Mouse (Mus musculus): ENCODE results near the gene Dock6. TPM values are rescaled to one million over a fixed set of nuclear protein-coding genes. Genes with fewer than 3 reads are reported as not detected.
"Not testable (repeated sequence)": the region's sequence is repeated elsewhere in the genome, so short reads cannot be mapped to it uniquely, and the experiment has no call there.

Gene Dock6
- total RNA-seq, 2 experiments from 2014 or later: 74.7 to 79.1 TPM

- no peak for DNase-seq (ENCODE audit: low spot score in 2 of 2)
Measured at GRCm38 (mm10) chr9:21784517-21785307, 67.7 kb downstream of the Dock6 start.

- no peak for DNase-seq (ENCODE audit: low spot score in 2 of 2)
Measured at GRCm38 (mm10) chr9:21781657-21782468, 70.6 kb downstream of the Dock6 start.

- no peak for DNase-seq (ENCODE audit: low spot score in 2 of 2)
Measured at GRCm38 (mm10) chr9:21777726-21778125, 74.7 kb downstream of the Dock6 start.

- DNase-seq (ENCODE audit: low spot score in 2 of 2): no peak
Measured at GRCm38 (mm10) chr9:21774353-21774752, 78.1 kb downstream of the Dock6 start.

- DNase-seq (ENCODE audit: low spot score in 2 of 2): not testable (repeated sequence)
Measured at GRCm38 (mm10) chr9:21773396-21773795, 79.0 kb downstream of the Dock6 start.

GRCm38 (mm10) chr9:21769558-21770183 lies 82.8 kb downstream of the Dock6 start:
- no peak for DNase-seq (ENCODE audit: low spot score in 2 of 2)

- DNase-seq (ENCODE audit: low spot score in 2 of 2): no peak
Measured at GRCm38 (mm10) chr9:21768511-21769411, 83.7 kb downstream of the Dock6 start.

- no peak for DNase-seq (ENCODE audit: low spot score in 2 of 2)
Measured at GRCm38 (mm10) chr9:21767896-21768295, 84.5 kb downstream of the Dock6 start.

- no peak for DNase-seq (ENCODE audit: low spot score in 2 of 2)
Measured at GRCm38 (mm10) chr9:21764084-21764999, 88.1 kb downstream of the Dock6 start.

- DNase-seq (ENCODE audit: low spot score in 2 of 2): no peak
Measured at GRCm38 (mm10) chr9:21762135-21762534, 90.3 kb downstream of the Dock6 start.

- DNase-seq (ENCODE audit: low spot score in 2 of 2): peak; percentile 87 to 90
Measured at GRCm38 (mm10) chr9:21760155-21761088, 92.0 kb downstream of the Dock6 start, which contains the start of gene Spc24. Gene Spc24 (minus strand): TSS chr9:21760303.

- no peak for DNase-seq (ENCODE audit: low spot score in 2 of 2)
Measured at GRCm38 (mm10) chr9:21759718-21760117, 92.7 kb downstream of the Dock6 start.

GRCm38 (mm10) chr9:21758576-21759529 lies 93.6 kb downstream of the Dock6 start:
- DNase-seq (ENCODE audit: low spot score in 2 of 2): no peak

GRCm38 (mm10) chr9:21754516-21755321 lies 97.7 kb downstream of the Dock6 start:
- no peak for DNase-seq (ENCODE audit: low spot score in 2 of 2)

GRCm38 (mm10) chr9:21754003-21754402 lies 98.4 kb downstream of the Dock6 start:
- peak in 1 of 2 experiments; percentile 52 for DNase-seq (ENCODE audit: low spot score in 2 of 2)

GRCm38 (mm10) chr9:21752252-21752792 lies 100.1 kb downstream of the Dock6 start:
- no peak for DNase-seq (ENCODE audit: low spot score in 2 of 2)
